Mouse (Mus musculus) heart, adult 11 months (tissue): Measurements from ENCODE around the gene Mark2.

Experiments used
- DNase-seq: peaks from one replicate; pipeline ENCODE4 v3.0.0; 2022

The Mark2 gene

DNA sequence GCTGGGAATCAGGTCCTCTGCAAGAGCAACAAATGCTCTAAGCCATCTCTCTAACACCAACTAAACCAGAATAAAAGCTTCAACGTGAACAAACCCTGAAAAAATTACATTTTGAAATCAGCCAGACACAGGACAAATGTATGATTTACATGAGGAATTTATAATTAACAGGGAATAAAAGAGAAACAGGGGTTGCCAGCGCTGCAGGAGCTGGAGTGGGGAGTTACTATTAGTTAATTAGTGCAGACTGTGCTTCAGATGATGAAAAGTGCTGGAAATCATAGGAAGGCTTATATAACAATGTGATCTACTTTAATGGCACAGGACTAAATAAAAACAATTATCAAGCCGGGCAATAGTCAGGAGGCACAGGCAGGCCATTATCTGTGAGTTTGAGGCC is 20.3 kb downstream of the Mark2 start:
- DNase-seq: no peak

DNA sequence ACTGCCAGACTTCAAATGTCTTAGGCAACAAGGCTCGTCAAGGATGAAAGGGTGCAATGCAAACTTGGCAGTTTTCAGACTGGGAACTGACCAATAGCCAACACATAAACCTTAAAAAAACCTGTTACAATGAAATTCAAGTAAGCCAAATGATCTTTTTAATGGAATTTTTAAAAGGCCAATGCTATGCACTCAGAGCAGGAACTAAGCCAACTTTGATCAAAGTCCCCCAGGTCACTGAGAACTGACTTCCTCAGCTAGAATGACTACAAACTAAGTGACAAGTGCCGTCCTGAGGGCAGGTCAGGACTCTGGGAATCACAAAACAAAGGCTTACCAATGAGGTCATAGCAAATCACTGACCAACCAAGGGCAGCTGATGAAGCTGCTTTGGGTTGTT is 21.5 kb downstream of the Mark2 start:
- DNase-seq: no peak

GRCm38 (mm10) chr19:7317716-7318115 is 23.9 kb downstream of the Mark2 start:
- no peak for DNase-seq

DNA sequence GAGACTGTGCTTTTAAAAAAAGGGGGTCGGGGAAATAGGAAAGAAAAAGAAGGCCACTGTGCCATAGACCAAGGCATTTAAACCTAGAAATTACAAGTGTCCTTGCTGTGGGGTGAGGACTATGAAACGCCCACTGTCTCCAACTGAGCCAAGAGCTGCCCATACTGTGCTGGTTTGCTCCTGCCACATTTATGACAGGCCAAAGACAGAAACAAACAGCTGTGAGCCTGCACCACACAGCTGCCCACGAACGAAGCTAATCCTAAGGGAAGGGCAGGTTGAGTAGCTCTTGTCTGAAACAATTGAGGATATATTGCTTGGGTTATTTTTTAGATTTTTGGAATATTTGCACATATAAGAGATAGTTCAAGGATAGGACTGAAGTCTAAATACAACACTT is 24.8 kb downstream of the Mark2 start:
- DNase-seq: no peak

DNA sequence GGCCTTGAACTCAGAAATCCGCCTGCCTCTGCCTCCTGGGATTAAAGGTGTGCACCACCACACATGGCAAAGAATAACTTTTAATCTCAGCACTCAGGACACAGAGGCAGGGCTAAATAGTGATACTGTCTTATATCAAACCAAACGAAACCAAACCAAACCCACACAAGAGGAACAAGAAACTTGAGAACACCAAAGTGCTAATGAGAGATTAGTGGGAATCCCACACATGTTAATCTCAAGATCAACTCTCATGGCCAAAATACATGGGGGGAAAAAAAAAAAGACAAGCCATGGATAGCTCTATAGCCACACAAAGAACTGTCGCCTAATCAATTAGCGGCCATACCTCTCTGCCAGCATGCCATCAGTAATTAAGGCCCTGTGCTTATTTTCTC is 26.1 kb downstream of the Mark2 start:
- no peak for DNase-seq

DNA sequence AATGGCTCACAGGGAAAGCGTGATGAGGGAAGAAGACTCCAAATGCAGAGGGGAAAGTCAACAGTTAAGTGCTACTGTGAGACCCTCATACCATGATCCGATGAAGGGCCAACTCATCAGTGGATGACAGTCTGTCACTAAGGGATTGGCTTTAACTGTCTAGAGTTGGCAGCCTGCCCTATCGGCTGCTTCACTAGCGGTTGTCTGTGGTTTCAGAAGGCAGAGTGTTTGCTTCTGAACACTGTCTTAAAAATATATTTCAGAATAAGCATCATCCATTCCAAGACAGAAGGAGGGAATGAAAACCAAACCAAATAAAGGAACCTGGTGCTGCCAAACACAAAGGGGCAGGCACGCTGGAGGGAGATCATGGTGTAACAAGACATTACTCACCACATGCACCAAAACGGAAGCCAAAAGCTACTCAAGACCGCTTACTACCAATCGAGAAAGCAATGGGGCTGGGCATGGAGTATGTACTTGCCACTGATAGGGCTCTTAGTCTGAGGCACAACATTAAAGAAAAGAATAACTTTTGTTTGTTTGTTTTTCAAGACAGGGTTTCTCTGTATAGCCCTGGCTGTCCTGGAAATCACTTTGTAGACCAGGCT is 26.6 kb downstream of the Mark2 start:
- no peak for DNase-seq

- DNase-seq: no peak
These were observed 28.0 kb downstream of the Mark2 start for GRCm38 (mm10) chr19:7313660-7314059.

DNA sequence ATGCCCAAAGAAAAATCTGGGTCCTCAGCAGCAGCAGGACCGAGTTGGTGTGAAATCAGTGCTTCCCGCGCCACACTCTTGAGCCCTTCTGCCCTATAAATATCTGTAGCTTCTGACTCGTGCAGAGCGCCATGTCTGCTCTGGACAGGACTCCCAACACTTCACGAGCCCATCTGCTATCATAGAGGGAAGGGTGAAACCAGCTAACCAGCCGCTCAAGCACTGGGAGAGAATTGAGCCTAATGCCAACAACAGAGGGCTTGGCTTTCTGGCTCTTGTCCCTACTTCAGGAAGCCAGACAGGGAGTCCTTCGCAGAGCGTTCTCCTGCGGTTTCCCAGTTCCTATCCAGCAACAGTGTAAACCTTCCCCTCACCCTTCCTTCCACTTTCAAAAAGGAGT is 30.4 kb downstream of the Mark2 start:
- DNase-seq: peak; percentile 97

DNA sequence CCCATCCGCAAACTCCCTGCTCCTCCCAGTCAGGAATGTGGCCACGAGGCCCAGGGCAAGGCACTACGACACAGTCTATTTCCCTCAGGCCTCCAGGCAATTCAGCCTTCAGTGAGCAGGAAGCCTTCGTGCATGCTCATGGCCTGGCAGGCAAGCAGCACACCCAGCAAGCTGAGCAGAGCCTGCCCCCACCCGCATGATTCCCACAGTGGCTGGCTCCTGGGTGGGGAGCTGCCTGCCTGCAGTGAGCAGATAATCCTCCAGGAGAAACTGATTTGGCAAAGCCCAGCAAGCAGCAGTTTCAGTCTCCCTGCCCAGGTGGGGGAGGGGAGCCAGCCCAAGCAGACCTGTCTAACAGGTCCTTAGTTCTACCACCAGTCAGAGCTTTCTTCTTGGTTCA is 31.0 kb downstream of the Mark2 start:
- peak; percentile 96 for DNase-seq

- DNase-seq: peak; percentile 91
These were observed 31.8 kb downstream of the Mark2 start for GRCm38 (mm10) chr19:7309738-7310330.

- peak; percentile 92 for DNase-seq
These were observed 33.5 kb downstream of the Mark2 start for GRCm38 (mm10) chr19:7307995-7308770.

DNA sequence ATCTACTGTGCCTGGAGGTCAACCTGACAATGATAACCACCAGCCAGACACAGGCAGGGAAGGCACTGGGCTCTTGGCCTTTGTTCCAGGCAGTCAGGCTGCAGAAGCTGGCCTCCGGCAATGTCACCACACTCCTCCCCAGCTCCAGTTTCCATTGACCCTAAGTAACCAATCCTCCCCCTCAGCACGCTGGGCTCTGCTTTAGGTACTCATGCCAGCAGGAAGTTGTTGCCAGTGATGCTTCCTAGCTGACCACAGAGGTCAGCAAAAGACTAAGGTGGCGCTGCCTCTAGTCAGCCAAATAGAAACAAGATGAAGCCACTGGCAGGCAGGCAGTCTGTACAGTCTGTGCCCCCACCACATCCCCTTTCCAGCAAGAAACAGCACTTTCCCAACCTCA is 34.7 kb downstream of the Mark2 start:
- DNase-seq: peak; percentile 96

DNA sequence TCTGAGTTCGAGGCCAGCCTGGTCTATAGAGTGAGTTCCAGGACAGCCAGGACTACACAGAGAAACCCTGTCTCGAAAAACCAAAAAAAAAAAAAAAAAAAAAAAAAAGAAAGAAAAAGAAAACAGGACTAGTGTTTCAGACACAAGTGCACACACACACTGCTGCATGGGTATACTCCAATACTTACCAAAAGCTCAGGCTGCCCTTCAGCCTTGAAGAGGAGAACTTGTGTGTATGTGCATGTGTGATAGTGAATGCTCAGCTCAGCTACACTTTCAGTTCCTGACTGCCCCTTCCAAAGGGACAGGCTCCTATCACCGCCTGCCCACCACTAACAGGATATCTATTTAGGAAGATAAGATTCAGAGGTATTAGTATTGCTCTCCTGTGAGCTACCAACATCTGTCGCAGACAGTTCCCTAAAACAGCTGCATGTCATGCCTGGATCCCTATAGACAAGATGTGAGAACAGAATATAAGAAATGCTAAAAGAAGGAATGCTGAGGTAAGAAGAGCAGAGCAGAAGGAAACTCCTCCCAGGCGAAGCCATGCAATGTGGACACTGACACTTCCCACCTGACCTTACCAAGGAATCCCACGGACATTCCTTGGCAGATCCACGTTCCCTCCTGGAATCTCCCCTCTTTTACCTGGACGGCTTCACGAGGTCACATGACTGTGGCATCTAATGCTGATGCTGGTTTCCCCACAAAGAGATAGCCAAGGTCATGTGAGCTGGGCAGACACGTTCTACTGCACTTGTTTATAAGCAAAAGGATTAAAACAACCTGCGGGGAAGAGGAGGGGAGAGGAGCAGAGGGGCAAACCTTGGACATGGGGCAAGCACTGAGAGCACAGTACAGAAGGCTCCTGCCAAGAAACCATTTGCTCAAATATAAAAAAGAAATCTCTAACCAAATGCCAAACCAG is 36.0 kb downstream of the Mark2 start:
- DNase-seq: peak; percentile 91

- peak; percentile 94 for DNase-seq
These were observed 36.9 kb downstream of the Mark2 start for GRCm38 (mm10) chr19:7304801-7305200.

DNA sequence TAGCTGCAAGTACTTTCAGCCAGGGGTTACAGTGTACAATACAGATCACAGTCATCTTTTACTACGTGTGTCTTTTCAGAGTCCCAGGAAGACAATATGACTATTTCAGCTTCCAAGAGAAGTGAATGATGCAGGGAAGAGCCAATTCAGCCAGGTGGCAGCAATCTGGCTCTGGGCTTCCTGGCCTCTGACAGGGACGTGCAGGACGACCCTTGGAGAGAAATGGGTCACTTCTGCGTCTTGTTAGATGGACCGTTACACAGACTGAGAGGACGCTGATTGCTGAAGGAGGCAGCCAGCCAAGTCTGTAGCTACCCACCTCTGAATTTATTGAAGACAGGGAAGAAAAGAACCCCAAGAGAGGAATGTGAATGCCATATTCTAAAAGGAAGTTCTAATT is 37.9 kb downstream of the Mark2 start:
- peak; percentile 48 for DNase-seq

DNA sequence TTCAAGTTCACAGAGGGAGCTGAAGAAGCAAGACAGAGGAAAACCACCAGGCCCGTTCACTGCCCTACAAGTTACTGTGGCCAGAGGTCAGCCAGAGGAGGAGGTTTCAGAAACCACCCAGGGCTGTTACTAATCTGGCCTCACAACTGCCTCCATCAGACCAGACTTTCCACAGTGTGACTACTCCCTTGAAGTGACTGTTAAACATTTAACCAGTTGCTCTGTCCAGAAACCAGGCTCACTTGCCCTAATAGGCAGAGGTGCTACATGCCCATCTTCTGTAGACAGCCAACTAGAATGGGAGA is 39.2 kb downstream of the Mark2 start:
- DNase-seq: peak; percentile 92

DNA sequence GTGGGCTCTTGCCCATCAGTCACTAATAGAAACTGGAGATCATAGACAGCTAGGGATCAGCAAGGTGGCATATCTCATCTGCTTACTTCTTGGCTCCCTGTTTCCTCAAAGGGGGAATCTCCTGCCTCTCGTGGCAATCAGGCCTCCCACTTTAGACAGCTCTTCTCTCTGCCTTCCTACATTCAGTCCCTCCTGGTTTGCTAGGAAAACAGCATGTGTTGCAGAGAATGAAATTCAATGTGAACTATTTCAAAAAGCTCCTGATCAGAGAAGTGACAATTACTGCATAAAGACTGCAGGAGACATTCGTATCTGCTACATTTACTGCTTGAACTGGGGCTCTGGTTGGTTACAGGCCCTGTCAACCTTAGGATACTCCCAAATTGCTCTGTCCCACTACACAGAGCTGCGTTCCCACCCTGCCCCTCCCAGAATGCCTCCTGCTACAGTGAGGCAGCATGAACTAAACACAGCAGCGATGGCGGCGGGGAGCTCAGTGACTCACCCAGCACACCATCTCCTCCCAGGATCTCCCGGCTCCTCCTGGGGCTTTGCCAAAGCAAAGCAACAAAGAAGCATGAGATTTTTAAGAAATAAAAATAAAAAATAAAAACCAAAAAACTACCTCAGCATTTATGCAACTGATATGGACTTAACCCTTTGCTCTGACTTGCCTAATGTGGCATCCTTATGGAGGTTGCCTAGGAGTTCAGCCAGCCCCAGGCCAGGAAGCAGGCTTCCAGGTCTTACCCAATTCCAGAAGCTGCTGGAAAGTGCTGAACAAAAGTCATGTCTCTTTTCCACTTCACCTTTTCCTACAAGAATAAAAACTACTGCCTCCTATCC is 39.8 kb downstream of the Mark2 start:
- DNase-seq: peak; percentile 91

DNA sequence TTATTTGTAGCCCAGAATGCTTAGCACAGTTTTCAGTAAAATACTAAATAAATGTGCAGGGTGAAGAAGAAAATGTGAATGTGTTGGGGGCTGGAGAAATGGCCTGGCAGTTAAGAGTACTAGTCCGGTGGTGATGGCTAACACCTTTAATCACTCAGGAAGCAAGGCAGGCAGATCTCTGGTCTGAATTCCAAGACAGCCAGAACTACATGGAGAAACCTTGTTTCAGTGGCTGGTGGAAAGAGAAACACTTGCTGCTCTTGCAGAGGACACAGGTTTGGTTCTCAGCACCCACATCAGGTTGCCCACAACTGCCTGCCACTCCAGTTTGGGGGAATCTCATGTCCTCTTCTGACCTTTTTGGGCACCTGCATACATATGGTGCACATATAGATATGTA is 41.6 kb downstream of the Mark2 start:
- peak; percentile 66 for DNase-seq

- DNase-seq: no peak
These were observed 42.6 kb downstream of the Mark2 start for GRCm38 (mm10) chr19:7299052-7299451.

GRCm38 (mm10) chr19:7295959-7296358 is 45.7 kb downstream of the Mark2 start:
- DNase-seq: no peak

GRCm38 (mm10) chr19:7295071-7295658 is 46.5 kb downstream of the Mark2 start:
- DNase-seq: peak; percentile 93
